Mouse (Mus musculus) gonadal fat pad, adult 2 months (tissue): ENCODE data around the gene Zfp715. TPM values are rescaled to one million over a fixed set of nuclear protein-coding genes. Genes with fewer than 3 reads are reported as not detected.
"Not testable (repeated sequence)": the region's sequence is repeated elsewhere in the genome, so short reads cannot be mapped to it uniquely, and the experiment has no call there.

Experiments used
- DNase-seq: peaks from one replicate; pipeline ENCODE4 v3.0.0-alpha.2; 2012; ENCODE audit warnings: low read depth
- polyA plus RNA-seq: library from polyadenylated mRNA; depleted of rRNA; stranded (reverse); fragments of >200 nt; gene quantifications from 2 replicates; pipeline ENCODE4 v1.2.3, GENCODE M21; 2012; rRNA removed

Zfp715 gene
- polyA plus RNA-seq, result 5.4 and 6.5 TPM in 2 replicates

- peak; percentile 74 for DNase-seq
Measured at GRCm38 (mm10) chr7:43313013-43313428, at the start of gene Zfp715. Gene Zfp715, minus strand, starts transcription at chr7:43313294.

GRCm38 (mm10) chr7:43362021-43362420, 48.9 kb upstream of the Zfp715 start:
- DNase-seq, result no peak

GRCm38 (mm10) chr7:43361442-43361841, 48.3 kb upstream of the Zfp715 start:
- DNase-seq, result no peak

- DNase-seq, result no peak
Measured at GRCm38 (mm10) chr7:43358556-43358955, 45.5 kb upstream of the Zfp715 start.

GRCm38 (mm10) chr7:43354893-43355835, 42.1 kb upstream of the Zfp715 start:
- DNase-seq, result no peak

- no peak for DNase-seq
Measured at GRCm38 (mm10) chr7:43353758-43354157, 40.7 kb upstream of the Zfp715 start.

GRCm38 (mm10) chr7:43353118-43353517, 40.0 kb upstream of the Zfp715 start:
- DNase-seq, result no peak

GRCm38 (mm10) chr7:43351154-43351553, 38.1 kb upstream of the Zfp715 start, which contains the start of gene Siglecf:
Gene Siglecf, plus strand, starts transcription at chr7:43351341.
- DNase-seq, result no peak

- not testable (repeated sequence) for DNase-seq
Measured at GRCm38 (mm10) chr7:43349623-43350022, 36.5 kb upstream of the Zfp715 start.

GRCm38 (mm10) chr7:43346571-43346970, 33.5 kb upstream of the Zfp715 start:
- no peak for DNase-seq

GRCm38 (mm10) chr7:43346148-43346547, 33.1 kb upstream of the Zfp715 start:
- no peak for DNase-seq

GRCm38 (mm10) chr7:43344491-43344890, 31.4 kb upstream of the Zfp715 start:
- no peak for DNase-seq

- DNase-seq, result no peak
Measured at GRCm38 (mm10) chr7:43344020-43344419, 30.9 kb upstream of the Zfp715 start.

- DNase-seq, result no peak
Measured at GRCm38 (mm10) chr7:43343191-43343590, 30.1 kb upstream of the Zfp715 start.

GRCm38 (mm10) chr7:43340771-43341170, 27.7 kb upstream of the Zfp715 start:
- no peak for DNase-seq

GRCm38 (mm10) chr7:43333899-43334298, 20.8 kb upstream of the Zfp715 start:
- DNase-seq, result no peak

- DNase-seq, result no peak
Measured at GRCm38 (mm10) chr7:43333203-43333602, 20.1 kb upstream of the Zfp715 start.

GRCm38 (mm10) chr7:43328101-43328500, 15.0 kb upstream of the Zfp715 start:
- DNase-seq, result no peak

GRCm38 (mm10) chr7:43326223-43326780, 13.2 kb upstream of the Zfp715 start:
- no peak for DNase-seq

GRCm38 (mm10) chr7:43312386-43313012, 595 bp downstream of the Zfp715 start:
- no peak for DNase-seq

GRCm38 (mm10) chr7:43311632-43312031, 1.5 kb downstream of the Zfp715 start:
- no peak for DNase-seq

GRCm38 (mm10) chr7:43309069-43309468, 4.0 kb downstream of the Zfp715 start:
- no peak for DNase-seq
